Mouse (Mus musculus) heart, embryonic 10.5 days (tissue): ENCODE measurements at regions not wholly inside any gene's neighbourhood (a gene's known extent, or its start where the extent isn't known, plus 50 kb on each side); places are given as distances from the start of the nearest gene placed in this dataset.
A peak's percentile ranks its signal among the peaks of the same experiment; 100 is the strongest.

Experiments used
- DNase-seq: peaks from one replicate; pipeline ENCODE4 v3.0.0-alpha.2; 2017; ENCODE audit warnings: low spot score
- H3K27ac ChIP-seq: fragments of 300-500 bp; sonication (generic); 2 replicates; pipeline ENCODE4 v1.5.1; 2016; ENCODE audit warnings: mild to moderate bottlenecking
- H3K27me3 ChIP-seq: fragments of 300-500 bp; sonication (generic); 2 replicates; pipeline ENCODE4 v1.6.1; 2016; ENCODE audit warnings: mild to moderate bottlenecking; ENCODE audit not compliant: poor library complexity, insufficient read depth, severe bottlenecking
- H3K36me3 ChIP-seq: fragments of 300-500 bp; sonication (generic); 2 replicates; pipeline ENCODE4 v1.6.1; 2016; ENCODE audit warnings: mild to moderate bottlenecking, moderate library complexity
- H3K4me1 ChIP-seq: fragments of 300-500 bp; sonication (generic); 2 replicates; pipeline ENCODE4 v1.6.1; 2016; ENCODE audit warnings: mild to moderate bottlenecking
- H3K4me3 ChIP-seq: fragments of 300-500 bp; sonication (generic); 2 replicates; pipeline ENCODE4 v1.5.1; 2016; ENCODE audit warnings: mild to moderate bottlenecking, moderate library complexity
- H3K9me3 ChIP-seq: fragments of 300-500 bp; sonication (generic); 2 replicates; pipeline ENCODE4 v1.6.1; 2016; ENCODE audit warnings: mild to moderate bottlenecking, moderate library complexity
- WGBS: fragments of 180-500 bp; shearing (Covaris S2); methylation state at CpG from one replicate; pipeline ENCODE4 v1.1.7; 2016; 5-methylcytosine and 5-hydroxymethylcytosine counted together

DNA sequence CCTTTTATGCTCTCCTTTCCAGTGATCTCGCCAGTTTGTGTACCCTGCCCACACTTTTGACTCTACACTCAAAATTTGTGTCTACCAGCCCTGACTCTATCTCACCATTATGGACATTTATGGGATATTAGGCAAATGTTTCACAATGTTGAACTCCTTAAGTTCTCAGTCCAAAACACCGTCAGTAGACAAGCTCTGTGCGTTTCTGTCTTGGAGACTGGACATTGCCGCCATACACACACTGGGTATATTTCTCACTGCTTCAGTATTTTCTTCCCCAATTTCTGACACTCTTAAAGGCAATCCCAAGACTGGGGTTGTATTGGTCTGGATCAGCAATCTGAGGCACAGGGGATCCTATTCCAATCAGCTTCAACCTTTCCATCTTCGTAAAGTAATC, 75.6 kb downstream of the Oxgr1 start:
- H3K27ac ChIP-seq = no peak overlapping the region
- no peaks in the 10 kb centered on the region for H3K36me3 ChIP-seq
- no peaks in the 10 kb centered on the region for H3K9me3 ChIP-seq
- DNase-seq = peak; percentile 61
- no peak overlapping the region for H3K4me3 ChIP-seq
- no peaks in the 10 kb centered on the region for H3K27me3 ChIP-seq
- 89% methylated on average over 5 of the region's 5 CpGs for WGBS
- H3K4me1 ChIP-seq = no peaks in the 10 kb centered on the region

DNA sequence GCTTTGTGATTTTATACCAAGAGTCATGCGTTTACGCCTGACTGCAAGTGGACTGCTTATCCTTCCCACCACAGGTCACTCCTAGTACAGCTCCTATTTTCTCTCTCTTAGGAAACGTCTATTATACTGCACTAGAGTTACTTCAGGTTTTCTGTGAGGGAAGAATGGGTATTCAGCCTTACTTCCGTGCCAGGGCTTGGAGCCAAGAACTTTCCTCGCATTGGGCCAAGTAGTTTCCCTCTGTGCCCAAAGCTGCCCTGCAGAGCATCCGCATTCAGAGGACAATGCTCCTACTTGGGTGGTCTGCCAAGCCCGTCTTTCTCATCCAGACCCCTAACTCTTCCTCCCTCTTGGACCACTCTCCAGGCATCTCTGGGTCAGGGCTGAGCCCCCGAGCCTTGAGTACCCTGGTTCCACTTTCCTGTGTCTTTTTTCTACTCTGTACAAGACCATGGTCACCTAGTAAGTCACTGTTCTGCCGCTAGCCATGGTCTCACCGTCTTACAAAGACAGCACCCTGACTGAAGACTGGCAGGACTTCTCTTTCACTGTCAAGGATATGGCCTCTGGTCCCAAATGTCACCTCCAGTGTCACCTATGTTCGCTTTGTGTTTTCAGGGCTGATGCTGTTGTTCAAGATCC, 76.3 kb downstream of the Oxgr1 start:
- DNase-seq = peak; percentile 53
- H3K4me3 ChIP-seq = no peak overlapping the region
- no peaks in the 10 kb centered on the region for H3K4me1 ChIP-seq
- no peaks in the 10 kb centered on the region for H3K27me3 ChIP-seq
- no peaks in the 10 kb centered on the region for H3K9me3 ChIP-seq
- WGBS = 84% methylated on average over 11 of the region's 11 CpGs
- no peaks in the 10 kb centered on the region for H3K36me3 ChIP-seq
- no peak overlapping the region for H3K27ac ChIP-seq

DNA sequence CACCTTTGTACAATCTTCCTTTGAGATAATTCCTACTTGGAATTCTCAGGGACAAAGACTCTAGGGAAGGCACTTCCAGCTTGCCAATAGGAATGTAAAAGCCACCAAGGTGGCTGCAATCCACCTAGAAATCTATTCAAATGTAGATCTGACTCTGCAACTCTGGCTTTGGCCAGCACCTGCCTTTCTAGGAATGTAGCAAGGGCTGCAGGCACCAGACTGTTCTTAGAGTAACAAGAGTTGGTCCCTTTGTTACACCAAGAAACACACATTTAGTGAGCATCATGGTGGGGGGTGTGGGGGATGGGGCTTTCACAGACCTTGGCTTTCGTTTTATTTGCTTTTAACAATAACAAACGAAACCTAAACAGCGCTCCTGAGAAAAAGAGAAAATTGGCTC, 78.5 kb downstream of the Oxgr1 start:
- Histone ChIP-seq H3K27me3 (no peaks in the 10 kb centered on the region), H3K27ac (no peak overlapping the region), H3K36me3 (no peaks in the 10 kb centered on the region), H3K4me1 (no peaks in the 10 kb centered on the region), H3K4me3 (no peak overlapping the region), H3K9me3 (no peaks in the 10 kb centered on the region)
- peak; percentile 16 for DNase-seq
- WGBS = 81% methylated on average over 3 of the region's 3 CpGs

DNA sequence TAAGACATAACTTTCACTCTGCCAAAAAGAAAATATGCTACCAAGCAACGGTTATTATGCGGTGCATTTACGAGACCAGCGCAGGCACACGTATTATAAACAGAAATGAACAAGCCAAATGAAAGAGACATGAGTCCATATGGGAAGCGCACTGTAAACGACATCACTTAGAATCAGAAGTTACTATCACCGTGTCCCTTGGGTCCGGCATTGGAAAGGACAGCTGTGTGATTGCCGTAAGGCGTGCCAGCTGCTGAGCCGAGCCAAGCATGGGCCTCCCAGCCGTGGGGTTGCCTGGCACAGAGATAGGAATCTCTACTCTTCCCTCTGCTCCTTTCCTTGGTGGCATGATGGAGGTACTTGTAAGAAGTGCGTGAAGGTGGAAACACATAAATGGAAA, 88.4 kb downstream of the Oxgr1 start:
- no peak overlapping the region for H3K4me3 ChIP-seq
- H3K36me3 ChIP-seq = no peaks in the 10 kb centered on the region
- 92% methylated on average over 14 of the region's 14 CpGs for WGBS
- no peaks in the 10 kb centered on the region for H3K27me3 ChIP-seq
- no peaks in the 10 kb centered on the region for H3K4me1 ChIP-seq
- no peaks in the 10 kb centered on the region for H3K9me3 ChIP-seq
- DNase-seq = no peak
- H3K27ac ChIP-seq = no peak overlapping the region

DNA sequence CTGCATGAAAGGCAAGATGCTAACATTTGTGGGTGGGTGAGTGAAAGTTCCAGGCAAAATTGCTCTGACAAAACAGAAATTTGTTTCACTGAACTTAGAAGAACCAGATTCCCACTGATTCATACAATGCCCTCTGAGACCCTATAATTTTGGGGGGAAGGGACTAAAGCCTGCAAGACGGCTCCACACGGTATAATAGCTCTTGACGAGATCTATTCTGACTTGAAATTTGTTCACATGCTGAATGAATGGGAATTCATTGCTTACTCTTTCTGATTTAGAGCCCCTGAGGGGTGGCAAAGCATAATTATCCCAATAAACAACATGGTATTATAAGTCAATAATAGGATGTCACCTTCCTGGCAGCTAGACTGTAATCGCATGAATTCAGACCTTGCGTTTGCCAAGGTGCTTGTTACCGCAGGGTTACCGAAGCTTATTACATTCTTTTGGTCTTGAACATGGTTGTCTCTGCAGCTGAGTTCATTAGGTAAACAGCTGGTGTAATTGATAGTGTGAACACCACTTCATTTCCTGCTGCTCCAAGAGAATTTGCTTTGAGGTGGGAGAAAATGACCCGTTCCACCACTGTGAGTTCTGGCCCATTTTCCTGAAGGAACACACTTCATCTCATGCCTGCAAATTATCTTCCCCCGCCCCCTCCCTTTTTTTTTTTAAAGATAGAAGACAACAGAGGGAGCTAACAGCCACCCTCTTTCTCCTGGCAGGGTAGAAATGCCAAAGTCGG, 89.2 kb downstream of the Oxgr1 start:
- Histone ChIP-seq H3K27ac (no peak overlapping the region), H3K4me3 (no peak overlapping the region), H3K9me3 (no peaks in the 10 kb centered on the region), H3K4me1 (no peaks in the 10 kb centered on the region), H3K27me3 (no peaks in the 10 kb centered on the region), H3K36me3 (no peaks in the 10 kb centered on the region)
- no peak for DNase-seq
- 84% methylated on average over 10 of the region's 10 CpGs for WGBS
